Mouse (Mus musculus): Measurements from ENCODE around the gene Rabgef1. TPM values are rescaled to one million over a fixed set of nuclear protein-coding genes. Genes with fewer than 3 reads are reported as not detected.

The Rabgef1 gene
- polyA plus RNA-seq, 1 experiment from 2014 or later: 41.1 TPM

- no peaks in the 10 kb centered on the region for H3K27me3 ChIP-seq (replicated peaks; ENCODE audit: control insufficient read depth, insufficient read depth, low read length)
- H3K36me3 ChIP-seq (ENCODE audit: control insufficient read depth, insufficient read depth, low read length): peaks cover 32% of the 10 kb centered on the region
- H3K4me2 ChIP-seq: no peak overlapping the region
- no peak overlapping the region for H3K4me3 ChIP-seq (ENCODE audit: low read depth, low read length)
- DNase-seq (ENCODE audit: low spot score) (no peak), ATAC-seq (replicated peaks; ENCODE audit: low FRiP score) (no peak)
- no peak overlapping the region for H3K27ac ChIP-seq (ENCODE audit: low read depth, low read length)
- no peak overlapping the region for H3K9ac ChIP-seq (ENCODE audit: low read depth, low read length)
- WGBS: 91% methylated on average over 11 of the region's 11 CpGs
- H3K4me1 ChIP-seq (replicated peaks; ENCODE audit: control insufficient read depth, insufficient read depth, low read length): no peaks in the 10 kb centered on the region
- H3K9me3 ChIP-seq (ENCODE audit: control insufficient read depth, low read length): no peaks in the 10 kb centered on the region
Observed at GRCm38 (mm10) chr5:130212956-130213355, 41.4 kb downstream of the Rabgef1 start.

DNA sequence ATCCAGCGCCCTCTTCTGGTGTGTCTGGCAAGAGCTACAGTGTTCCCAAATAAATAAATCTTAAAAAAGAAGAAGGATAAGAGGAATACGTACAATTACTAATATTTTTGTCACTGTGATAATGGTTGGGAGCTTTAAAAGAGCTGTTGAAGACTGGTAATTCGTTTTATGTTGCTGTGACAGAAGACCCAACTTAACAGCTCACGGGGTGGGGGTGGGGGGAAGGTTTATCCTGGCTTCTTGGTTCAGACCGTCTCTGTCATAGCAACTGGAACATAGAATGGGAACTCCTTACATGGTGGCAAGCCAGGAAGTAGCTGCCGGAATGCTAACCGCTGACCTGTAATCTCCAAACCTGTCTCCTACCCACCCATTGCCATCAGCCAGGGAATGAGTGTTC, 45.2 kb downstream of the Rabgef1 start, which contains the start of gene Tmem248:
Gene Tmem248 (plus strand): TSS at position 301 of the 400 bp plus-strand sequence.
- Histone ChIP-seq H3K36me3 (ENCODE audit: control insufficient read depth, insufficient read depth, low read length) (peaks cover 11% of the 10 kb centered on the region; the same call in 1 of the 2 replicates), H3K4me3 (ENCODE audit: low read depth, low read length) (no peak within 1 kb of the TSS), H3K4me1 (replicated peaks; ENCODE audit: control insufficient read depth, insufficient read depth, low read length) (peaks cover 5% of the 10 kb centered on the region; the same call in 1 of the 2 replicates), H3K9ac (ENCODE audit: low read depth, low read length) (no peak within 1 kb of the TSS), H3K27me3 (replicated peaks; ENCODE audit: control insufficient read depth, insufficient read depth, low read length) (no peaks in the 10 kb centered on the region), H3K4me2 (no peak within 1 kb of the TSS), H3K9me3 (ENCODE audit: control insufficient read depth, low read length) (no peaks in the 10 kb centered on the region), H3K27ac (ENCODE audit: low read depth, low read length) (no peak within 1 kb of the TSS)
- ATAC-seq (replicated peaks; ENCODE audit: low FRiP score) (no peak), DNase-seq (ENCODE audit: low spot score) (no peak)
- WGBS: 77% methylated on average over 7 of the region's 7 CpGs

GRCm38 (mm10) chr5:130217406-130217805, 45.8 kb downstream of the Rabgef1 start:
- ATAC-seq (replicated peaks; ENCODE audit: low FRiP score) (no peak), DNase-seq (ENCODE audit: low spot score) (no peak)
- H3K9ac ChIP-seq (ENCODE audit: low read depth, low read length): no peak overlapping the region
- H3K27ac ChIP-seq (ENCODE audit: low read depth, low read length): no peak overlapping the region
- H3K4me2 ChIP-seq: no peak overlapping the region
- no peaks in the 10 kb centered on the region for H3K9me3 ChIP-seq (ENCODE audit: control insufficient read depth, low read length)
- no peaks in the 10 kb centered on the region for H3K27me3 ChIP-seq (replicated peaks; ENCODE audit: control insufficient read depth, insufficient read depth, low read length)
- H3K4me3 ChIP-seq (ENCODE audit: low read depth, low read length): no peak overlapping the region
- WGBS: 82% methylated on average over 4 of the region's 4 CpGs
- peaks cover 5% of the 10 kb centered on the region; the same call in 1 of the 2 replicates for H3K4me1 ChIP-seq (replicated peaks; ENCODE audit: control insufficient read depth, insufficient read depth, low read length)
- peaks cover 6% of the 10 kb centered on the region; the same call in 1 of the 2 replicates for H3K36me3 ChIP-seq (ENCODE audit: control insufficient read depth, insufficient read depth, low read length)

GRCm38 (mm10) chr5:130218336-130218735, 46.7 kb downstream of the Rabgef1 start:
- Histone ChIP-seq H3K27me3 (replicated peaks; ENCODE audit: control insufficient read depth, insufficient read depth, low read length) (no peaks in the 10 kb centered on the region), H3K4me3 (ENCODE audit: low read depth, low read length) (no peak overlapping the region), H3K9ac (ENCODE audit: low read depth, low read length) (no peak overlapping the region), H3K27ac (ENCODE audit: low read depth, low read length) (no peak overlapping the region), H3K4me1 (replicated peaks; ENCODE audit: control insufficient read depth, insufficient read depth, low read length) (peaks cover 8% of the 10 kb centered on the region), H3K36me3 (ENCODE audit: control insufficient read depth, insufficient read depth, low read length) (no peaks in the 10 kb centered on the region), H3K9me3 (ENCODE audit: control insufficient read depth, low read length) (no peaks in the 10 kb centered on the region), H3K4me2 (no peak overlapping the region)
- ATAC-seq (replicated peaks; ENCODE audit: low FRiP score) (no peak), DNase-seq (ENCODE audit: low spot score) (no peak)
- 90% methylated on average over 5 of the region's 5 CpGs for WGBS

DNA sequence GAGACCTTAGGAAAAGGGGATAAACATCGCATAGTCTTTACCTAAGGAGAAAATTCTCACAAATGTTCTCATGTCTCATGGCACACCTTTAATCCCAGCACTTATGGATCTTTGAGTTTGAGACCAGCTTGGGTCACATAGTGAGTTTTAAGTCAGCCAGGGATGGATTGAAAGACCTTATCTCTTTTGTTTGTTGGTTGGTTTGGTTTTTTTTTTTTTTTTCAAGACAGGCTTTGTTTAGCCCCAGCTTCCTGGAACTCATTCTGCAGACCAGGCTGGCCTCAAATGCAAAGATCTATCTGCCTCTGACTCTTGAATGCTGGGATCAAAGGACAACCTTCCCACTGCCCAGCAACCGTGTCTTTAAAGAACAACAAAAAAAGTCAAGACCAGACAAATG, 49.7 kb downstream of the Rabgef1 start:
- H3K27ac ChIP-seq (ENCODE audit: low read depth, low read length): peak overlapping the region; percentile 84; the same call in 1 of the 2 replicates

DNA sequence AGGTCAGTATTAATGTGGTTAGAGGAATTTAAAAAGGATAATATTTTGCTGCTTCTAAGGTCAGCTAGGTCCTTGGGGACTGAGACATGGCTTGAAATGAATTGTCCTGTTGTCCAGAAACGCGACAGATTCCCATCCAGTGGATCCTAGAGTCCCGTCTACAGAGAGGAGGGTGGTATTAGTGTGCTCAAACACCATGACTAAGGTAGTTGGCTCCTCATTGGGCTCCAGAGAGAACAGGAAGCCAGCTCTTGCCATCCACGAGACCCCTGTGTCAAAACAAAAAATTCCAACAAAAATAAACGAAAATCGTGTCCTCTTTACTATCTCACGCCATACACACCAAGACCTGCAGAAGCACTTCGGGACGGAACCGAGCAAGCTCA, 50.2 kb downstream of the Rabgef1 start:
- 3% methylated on average over 10 of the region's 10 CpGs for WGBS
- Histone ChIP-seq H3K27me3 (replicated peaks; ENCODE audit: control insufficient read depth, insufficient read depth, low read length) (no peaks in the 10 kb centered on the region), H3K9ac (ENCODE audit: low read depth, low read length) (peak overlapping the region; percentile 99), H3K9me3 (ENCODE audit: control insufficient read depth, low read length) (no peaks in the 10 kb centered on the region), H3K4me3 (ENCODE audit: low read depth, low read length) (peak overlapping the region; percentile 100), H3K36me3 (ENCODE audit: control insufficient read depth, insufficient read depth, low read length) (no peaks in the 10 kb centered on the region), H3K4me1 (replicated peaks; ENCODE audit: control insufficient read depth, insufficient read depth, low read length) (peaks cover 20% of the 10 kb centered on the region), H3K27ac (ENCODE audit: low read depth, low read length) (peak overlapping the region; percentile 84), H3K4me2 (peak overlapping the region; percentile 81)
- DNase-seq (ENCODE audit: low spot score) (no peak), ATAC-seq (replicated peaks; ENCODE audit: low FRiP score) (peak; percentile 48)

More for the DNA sequence above, 49.7 kb downstream of the Rabgef1 start:
- no peak for ATAC-seq (replicated peaks; ENCODE audit: low FRiP score)
- Histone ChIP-seq H3K4me3 (ENCODE audit: low read depth, low read length) (peak overlapping the region; percentile 100), H3K4me2 (peak overlapping the region; percentile 81), H3K9ac (ENCODE audit: low read depth, low read length) (peak overlapping the region; percentile 99), H3K36me3 (ENCODE audit: control insufficient read depth, insufficient read depth, low read length) (no peaks in the 10 kb centered on the region), H3K4me1 (replicated peaks; ENCODE audit: control insufficient read depth, insufficient read depth, low read length) (peaks cover 20% of the 10 kb centered on the region), H3K27me3 (replicated peaks; ENCODE audit: control insufficient read depth, insufficient read depth, low read length) (no peaks in the 10 kb centered on the region), H3K9me3 (ENCODE audit: control insufficient read depth, low read length) (no peaks in the 10 kb centered on the region)
- WGBS: 54% methylated on average over 2 of the region's 2 CpGs
- no peak for DNase-seq (ENCODE audit: low spot score)

GRCm38 (mm10) chr5:130222146-130223004, 50.8 kb downstream of the Rabgef1 start:
- peak overlapping the region; percentile 81 for H3K4me2 ChIP-seq
- peak overlapping the region; percentile 99 for H3K9ac ChIP-seq (ENCODE audit: low read depth, low read length)
- H3K9me3 ChIP-seq (ENCODE audit: control insufficient read depth, low read length): no peaks in the 10 kb centered on the region
- H3K36me3 ChIP-seq (ENCODE audit: control insufficient read depth, insufficient read depth, low read length): no peaks in the 10 kb centered on the region
- peaks cover 20% of the 10 kb centered on the region for H3K4me1 ChIP-seq (replicated peaks; ENCODE audit: control insufficient read depth, insufficient read depth, low read length)
- ATAC-seq (replicated peaks; ENCODE audit: low FRiP score) (peak; percentile 86), DNase-seq (ENCODE audit: low spot score) (peak; percentile 92)
- H3K4me3 ChIP-seq (ENCODE audit: low read depth, low read length): peak overlapping the region; percentile 100
- no peaks in the 10 kb centered on the region for H3K27me3 ChIP-seq (replicated peaks; ENCODE audit: control insufficient read depth, insufficient read depth, low read length)
- peak overlapping the region; percentile 84 for H3K27ac ChIP-seq (ENCODE audit: low read depth, low read length)
- under 1% methylated on average over 88 of the region's 88 CpGs for WGBS

DNA sequence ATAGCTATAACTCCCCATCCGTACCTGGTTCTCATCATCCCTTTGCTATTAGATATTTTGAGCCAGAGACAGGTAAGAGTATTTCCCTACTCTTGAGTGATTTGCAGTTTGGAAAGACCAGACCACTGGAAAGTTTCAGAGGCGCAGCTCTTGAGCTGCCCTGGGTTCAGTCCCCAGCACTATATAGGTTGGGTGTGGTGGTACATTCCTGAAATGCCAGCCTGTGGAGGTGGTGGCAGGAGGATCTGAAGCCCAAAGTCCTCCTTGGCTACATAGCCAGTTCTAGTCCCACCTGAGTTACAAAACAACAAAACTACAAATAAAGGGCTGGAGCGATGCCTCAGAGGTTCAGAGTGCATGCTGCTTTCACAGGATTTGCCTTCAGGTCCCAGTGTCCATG, 55.2 kb downstream of the Rabgef1 start:
- H3K4me3 ChIP-seq (ENCODE audit: low read depth, low read length): no peak overlapping the region
- H3K9ac ChIP-seq (ENCODE audit: low read depth, low read length): no peak overlapping the region
- no peaks in the 10 kb centered on the region for H3K27me3 ChIP-seq (replicated peaks; ENCODE audit: control insufficient read depth, insufficient read depth, low read length)
- 89% methylated on average over 3 of the region's 3 CpGs for WGBS
- H3K36me3 ChIP-seq (ENCODE audit: control insufficient read depth, insufficient read depth, low read length): peaks cover 14% of the 10 kb centered on the region
- no peaks in the 10 kb centered on the region for H3K9me3 ChIP-seq (ENCODE audit: control insufficient read depth, low read length)
- DNase-seq (ENCODE audit: low spot score): no peak
- H3K4me2 ChIP-seq: no peak overlapping the region
- H3K4me1 ChIP-seq (replicated peaks; ENCODE audit: control insufficient read depth, insufficient read depth, low read length): peaks cover 17% of the 10 kb centered on the region
- H3K27ac ChIP-seq (ENCODE audit: low read depth, low read length): no peak overlapping the region
- no peak for ATAC-seq (replicated peaks; ENCODE audit: low FRiP score)

DNA sequence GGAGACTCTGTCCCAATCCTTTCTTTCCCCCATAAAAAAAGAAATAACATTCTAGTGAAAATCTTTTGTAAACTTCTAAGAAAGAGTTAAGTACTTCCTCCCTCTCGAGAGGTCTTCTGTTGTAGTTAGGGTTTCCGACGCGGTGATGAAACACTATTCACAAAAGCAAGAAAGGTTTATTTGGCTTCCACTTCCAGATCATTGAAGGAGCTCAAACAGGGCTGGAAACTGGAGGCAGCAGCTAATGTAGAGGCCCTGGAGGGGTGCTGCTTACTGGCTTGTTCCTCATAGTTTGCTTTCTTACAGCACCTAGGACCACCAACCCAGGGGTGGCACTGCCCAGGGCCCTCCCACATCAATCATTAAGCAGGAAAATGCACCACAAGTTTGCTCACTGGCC, 56.5 kb downstream of the Rabgef1 start:
- H3K4me3 ChIP-seq (ENCODE audit: low read depth, low read length): no peak overlapping the region
- WGBS: 76% methylated on average over 4 of the region's 4 CpGs
- H3K4me1 ChIP-seq (replicated peaks; ENCODE audit: control insufficient read depth, insufficient read depth, low read length): peaks cover 17% of the 10 kb centered on the region
- no peaks in the 10 kb centered on the region for H3K9me3 ChIP-seq (ENCODE audit: control insufficient read depth, low read length)
- no peak overlapping the region for H3K27ac ChIP-seq (ENCODE audit: low read depth, low read length)
- no peaks in the 10 kb centered on the region for H3K27me3 ChIP-seq (replicated peaks; ENCODE audit: control insufficient read depth, insufficient read depth, low read length)
- peaks cover 25% of the 10 kb centered on the region for H3K36me3 ChIP-seq (ENCODE audit: control insufficient read depth, insufficient read depth, low read length)
- DNase-seq (ENCODE audit: low spot score) (no peak), ATAC-seq (replicated peaks; ENCODE audit: low FRiP score) (no peak)
- no peak overlapping the region for H3K9ac ChIP-seq (ENCODE audit: low read depth, low read length)
- no peak overlapping the region for H3K4me2 ChIP-seq

All from liver, embryonic 11.5 days (tissue).